Mouse (Mus musculus) NIH3T3 (cell line): ENCODE measurements around the gene Phf21a.

Experiments used
- DNase-seq: peaks from one replicate; pipeline ENCODE4 v3.0.0-alpha.2; 2012; ENCODE audit warnings: low read depth

Phf21a gene

DNA sequence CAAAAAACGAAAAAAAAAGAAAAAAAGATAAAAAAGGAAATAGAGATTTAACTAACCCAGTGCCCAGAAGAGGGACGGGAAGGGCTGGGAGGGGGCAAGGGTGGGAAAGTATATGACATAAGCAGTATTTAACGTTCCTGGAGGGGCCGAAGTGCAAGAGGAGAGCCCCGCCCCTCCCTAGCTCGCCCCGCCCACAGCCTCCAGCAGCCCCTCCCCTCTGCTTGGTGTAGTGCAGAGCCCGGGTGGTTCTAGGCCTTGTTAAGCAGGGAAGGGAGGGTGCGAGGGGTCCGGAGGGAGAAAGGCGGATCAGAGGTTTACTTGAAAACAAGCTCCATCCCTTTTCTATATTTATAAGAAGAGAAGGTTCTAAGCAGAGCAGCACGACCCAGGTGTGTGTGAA, 268.0 kb downstream of the Phf21a start:
- no peak for DNase-seq

DNA sequence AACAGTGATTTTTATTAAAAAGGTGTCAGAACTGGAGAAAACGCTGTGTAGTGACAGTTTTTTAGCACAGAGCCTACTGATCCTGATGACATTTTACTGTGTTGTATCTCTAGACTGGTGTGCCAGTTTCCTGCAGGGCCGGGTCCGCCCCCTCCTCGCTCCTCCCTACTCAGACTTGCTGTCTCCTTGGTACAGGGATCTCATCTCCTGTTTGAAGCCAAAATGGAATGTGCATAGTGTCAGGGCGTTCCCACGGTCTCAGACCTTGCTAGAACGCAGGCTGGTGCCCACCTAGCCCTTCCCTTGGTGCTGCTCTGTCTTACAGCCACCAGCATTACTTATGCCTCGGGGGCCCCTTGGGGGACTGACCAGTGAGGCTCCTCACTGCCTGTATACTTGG, 268.9 kb downstream of the Phf21a start:
- DNase-seq = no peak

DNA sequence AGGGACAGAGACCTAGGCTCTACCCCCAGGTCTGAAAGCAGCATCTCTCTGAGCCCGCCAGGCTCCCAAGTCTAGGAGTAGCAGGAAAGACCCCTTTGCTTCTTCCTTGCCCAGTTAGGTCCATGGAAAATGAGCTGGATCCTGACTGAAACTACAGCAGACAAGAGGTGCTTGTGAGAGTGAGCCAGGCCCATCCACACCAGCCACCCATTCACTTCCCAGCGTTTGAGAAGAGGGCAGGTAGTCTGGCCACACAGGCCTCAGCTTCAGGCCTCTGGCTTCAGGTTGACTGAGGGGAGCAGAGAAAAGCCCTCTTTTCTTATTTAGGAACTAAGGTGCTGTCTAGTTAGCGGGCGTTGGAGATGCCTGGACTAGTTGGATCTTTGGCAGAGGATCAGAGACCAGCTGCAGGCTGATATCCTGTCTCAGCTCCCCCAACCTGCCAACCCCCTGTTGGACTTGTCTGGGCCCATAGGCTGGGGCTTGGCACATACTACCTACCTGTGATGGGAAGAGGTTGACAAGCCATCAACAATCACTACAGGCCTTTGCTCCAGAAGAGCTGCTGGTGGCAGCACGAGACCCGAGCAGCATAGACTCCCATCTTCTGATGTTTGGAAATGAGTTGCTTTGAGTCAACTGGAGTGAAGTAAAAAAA, 269.8 kb downstream of the Phf21a start:
- no peak for DNase-seq

DNA sequence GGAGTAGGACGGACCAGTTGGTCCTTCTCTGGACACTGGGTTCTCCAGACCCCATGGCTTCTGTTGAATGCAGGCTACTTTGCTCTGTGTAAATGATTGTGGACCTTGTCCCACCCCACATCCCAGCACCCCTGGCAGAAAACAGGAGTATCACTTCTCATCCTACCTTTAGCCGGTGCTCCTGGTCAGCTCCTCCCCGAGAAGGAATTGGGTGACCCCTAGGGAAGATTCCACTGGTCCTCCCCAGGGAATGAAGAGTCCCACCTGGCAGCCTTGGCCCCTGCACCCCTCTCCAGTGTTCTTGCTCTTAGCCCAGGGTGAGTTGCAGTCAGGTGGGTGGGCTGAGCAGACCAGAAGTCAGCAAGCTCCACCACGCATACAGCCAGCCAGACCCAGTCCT, 271.2 kb downstream of the Phf21a start:
- DNase-seq = no peak

DNA sequence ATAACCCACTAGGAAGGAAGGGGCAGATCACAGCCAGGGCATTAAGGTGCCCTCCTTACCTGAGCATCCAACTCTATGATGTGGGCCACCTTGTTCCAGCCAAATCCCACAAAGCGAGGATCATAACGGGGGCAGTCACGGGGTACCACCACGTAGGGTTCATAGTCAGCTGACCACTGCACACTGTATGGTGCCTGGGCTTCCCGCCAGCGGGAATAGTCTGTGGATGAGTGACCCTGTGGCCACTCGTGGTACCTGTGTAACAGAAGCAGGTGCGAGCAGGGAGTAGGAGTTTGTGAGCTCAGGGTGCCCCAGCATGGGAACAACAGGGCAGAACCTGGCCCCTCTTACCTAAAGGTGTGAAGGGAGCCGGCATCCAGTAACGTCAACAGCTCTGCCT, 272.7 kb downstream of the Phf21a start:
- DNase-seq = no peak

DNA sequence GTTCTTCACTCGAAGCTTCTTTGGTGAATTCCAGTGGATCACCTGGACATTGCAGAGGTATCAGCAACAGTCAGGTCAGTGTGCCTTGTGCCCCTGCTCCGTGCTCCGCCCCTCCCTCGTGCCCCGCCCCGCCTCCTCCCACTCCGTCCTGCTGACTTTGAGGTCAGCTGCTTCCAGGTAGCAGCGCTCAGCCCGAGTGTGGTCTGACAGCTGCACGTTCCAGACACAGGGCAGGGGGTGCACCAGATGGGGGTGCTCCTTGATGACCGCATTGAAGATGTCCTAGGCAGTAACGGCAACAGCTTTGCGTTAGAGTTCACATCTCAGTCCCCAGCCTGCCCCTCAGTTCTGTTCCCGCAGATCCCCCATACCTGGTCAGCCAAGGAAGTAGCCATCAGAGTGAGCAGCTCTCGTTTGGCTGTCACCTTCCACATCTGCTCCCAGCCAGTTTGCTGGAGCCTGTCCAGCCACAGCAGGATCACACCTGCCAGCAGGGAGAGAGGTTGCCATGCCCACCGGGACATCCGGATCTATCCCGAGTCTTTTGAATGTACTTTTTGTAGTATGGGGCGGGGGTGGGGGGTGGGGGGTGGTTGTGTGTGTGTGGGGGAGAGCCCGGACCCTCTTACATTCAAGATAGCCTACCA, 274.6 kb downstream of the Phf21a start:
- no peak for DNase-seq

DNA sequence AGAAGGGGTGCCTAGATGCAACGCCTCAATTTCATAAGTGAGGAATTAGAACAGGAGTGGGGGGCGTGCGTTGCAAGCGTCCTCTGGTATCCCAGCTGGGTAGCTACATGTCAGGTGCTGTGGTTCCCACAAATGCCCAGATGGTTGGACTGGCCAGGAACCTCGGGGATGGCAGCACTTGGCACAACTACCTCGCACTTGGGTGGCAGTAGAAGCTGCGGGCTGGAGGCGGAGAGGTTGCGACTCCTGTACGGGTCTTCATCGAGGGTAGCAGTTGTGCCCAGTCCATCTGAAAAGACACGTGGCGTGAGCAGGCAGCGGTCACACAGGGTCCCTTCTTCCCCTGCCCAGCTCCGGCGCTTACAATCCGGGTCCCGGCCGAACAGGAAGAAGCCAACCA, 277.5 kb downstream of the Phf21a start:
- DNase-seq = no peak

DNA sequence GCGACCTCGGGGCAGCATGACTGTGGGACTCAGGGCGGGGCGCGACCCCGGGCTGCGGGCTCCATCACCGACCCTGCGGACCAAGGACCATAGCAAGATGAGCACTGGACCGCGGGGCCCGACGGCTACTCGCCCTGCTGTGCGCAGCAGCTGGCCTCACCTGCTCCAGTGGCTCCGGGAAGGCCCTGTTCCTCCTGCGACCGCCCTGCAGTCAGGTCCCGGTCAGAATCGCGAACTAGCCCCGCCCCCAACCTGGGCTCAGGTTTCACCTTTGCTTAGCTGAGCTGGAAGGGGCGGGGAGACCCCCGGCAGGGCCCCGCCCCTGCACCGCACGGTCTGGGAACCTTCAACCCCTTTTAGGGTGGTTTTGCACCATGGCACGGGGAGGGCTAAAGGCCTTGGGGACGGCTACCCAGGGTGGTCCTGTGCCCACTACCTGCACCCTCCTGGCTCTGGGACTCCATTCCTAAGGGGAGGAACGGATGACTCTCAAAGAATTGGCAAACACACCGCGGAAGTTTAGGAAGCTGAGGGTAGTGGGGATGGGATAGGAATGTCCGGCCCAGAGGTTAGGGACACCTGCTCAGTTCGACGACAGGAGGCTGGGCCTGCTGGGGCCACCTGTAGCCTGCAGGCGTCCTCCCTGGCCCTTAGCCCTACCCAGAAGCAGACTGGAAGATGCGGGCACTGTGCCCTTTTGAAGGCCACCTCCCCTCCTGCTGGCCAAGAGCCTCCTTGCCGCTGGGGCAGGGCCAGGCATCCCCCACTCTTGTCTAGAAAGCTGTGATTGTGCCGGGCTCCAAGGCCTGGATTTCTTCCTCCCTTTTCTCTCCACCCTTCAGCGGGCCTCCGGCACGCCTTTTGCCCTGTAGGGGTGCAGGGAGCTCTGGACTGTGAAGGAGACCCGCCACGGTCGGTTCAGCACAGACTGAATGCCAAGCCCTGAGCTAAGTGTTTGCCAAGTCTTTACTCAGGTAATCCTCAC, 278.2 kb downstream of the Phf21a start:
- no peak for DNase-seq

DNA sequence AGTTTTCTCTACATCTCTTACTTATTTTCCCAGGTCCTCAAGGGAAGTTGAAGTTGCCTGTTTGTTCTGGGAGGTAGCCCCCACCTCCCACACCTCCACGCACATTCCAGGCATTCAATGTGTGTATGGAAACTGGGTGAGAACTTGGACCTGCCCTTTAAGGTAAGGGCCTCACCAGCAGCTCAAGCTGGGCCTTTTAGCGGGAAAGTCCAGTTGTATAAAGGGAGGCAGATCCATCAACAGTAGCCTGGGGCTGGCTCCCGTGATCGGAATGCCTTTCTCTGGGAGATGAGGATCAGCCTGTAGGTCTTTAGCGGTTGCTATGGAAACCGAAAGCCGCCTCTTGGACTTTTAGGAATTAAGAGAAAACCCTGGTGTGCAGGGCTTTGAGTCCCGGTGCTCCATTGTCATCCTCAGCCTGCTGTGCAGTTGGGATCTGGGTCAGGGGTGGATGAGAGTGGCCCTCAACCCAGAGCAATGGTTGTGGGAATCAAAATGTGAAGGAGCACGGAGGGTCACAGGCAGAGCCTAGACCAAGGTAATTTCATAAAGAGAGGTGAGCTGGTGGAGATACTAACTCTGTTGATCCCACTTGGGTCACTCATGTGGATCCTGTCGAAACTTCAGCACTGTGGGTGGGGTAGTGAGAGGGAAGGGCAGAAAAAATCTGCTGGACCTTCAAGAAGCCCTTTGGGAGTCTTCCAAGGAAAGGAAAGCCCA, 279.2 kb downstream of the Phf21a start:
- DNase-seq = no peak

DNA sequence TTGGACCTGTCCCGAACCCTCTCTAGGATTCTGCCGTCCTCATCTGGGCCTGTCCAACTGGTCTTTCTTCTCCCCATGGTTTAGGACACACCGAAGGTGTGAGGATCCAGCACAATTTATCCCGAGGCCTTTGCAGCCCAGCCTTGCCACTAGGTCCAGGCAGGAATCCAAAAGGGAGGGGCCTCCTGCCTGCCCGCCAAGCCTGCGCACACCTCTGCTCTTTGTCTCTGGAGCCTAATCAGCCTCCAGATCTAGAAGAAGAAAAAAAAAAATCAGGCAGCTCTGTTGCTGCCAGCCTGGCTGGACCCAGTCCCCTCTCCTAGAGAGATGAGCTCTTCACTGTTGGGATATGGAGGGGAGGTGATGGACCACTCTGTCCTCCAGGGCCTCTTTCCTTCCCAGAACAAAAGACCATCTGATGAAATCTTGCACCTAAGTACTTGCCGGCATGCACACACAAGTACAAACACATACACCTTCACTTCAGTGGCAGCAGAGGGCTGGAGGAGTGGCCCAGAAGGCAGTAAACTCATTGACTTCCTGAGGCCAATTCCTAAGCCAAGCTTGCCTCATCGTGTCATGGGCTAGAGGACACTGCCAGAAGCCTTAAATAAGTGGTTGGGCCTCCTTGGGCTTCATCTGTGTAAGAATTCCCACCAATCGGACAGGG, 280.0 kb downstream of the Phf21a start:
- DNase-seq = no peak

DNA sequence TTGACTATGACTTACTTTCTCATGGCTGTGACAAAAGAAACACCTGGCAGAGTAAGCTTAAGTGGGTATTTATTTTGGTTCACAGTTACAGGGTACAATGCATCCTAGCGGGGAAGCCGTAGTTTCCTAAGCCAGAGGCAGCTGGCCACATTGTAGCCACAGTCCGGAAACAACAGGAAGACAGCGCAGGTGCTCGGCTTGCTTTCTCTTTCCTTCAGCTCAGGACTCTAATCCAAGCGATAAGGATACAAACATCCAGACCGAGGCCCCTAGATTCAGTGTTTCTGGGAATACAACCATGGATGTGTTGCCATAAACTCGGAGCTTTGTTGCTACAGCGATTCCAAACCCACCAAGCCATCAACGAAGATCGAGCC, 280.5 kb downstream of the Phf21a start:
- no peak for DNase-seq

DNA sequence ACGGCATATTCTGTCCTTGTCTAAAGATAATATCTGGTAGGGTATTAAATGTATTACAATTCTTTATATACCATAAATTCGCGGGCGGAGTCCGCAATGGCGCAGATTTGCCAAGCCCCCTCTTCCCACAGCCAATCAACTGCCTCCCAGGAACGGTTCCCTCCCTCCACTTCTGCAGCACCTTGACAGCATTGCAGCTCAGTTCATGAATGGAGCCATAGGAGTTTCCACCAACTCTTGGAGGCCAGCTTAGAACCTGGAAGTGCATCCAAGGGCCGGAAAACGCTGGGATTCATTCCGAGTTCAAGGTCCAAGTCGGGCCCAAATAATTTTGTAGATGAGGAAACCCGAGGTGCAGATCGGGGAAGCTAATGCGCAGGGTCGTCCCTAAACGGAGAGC, 281.6 kb downstream of the Phf21a start, which contains the start of the genes Pex16 and Large2:
TSS of gene Pex16 (plus strand) at position 163 of the 400 bp plus-strand sequence.
TSS of gene Large2 (minus strand) at position 356 of the 400 bp plus-strand sequence.
- peak; percentile 75 for DNase-seq

DNA sequence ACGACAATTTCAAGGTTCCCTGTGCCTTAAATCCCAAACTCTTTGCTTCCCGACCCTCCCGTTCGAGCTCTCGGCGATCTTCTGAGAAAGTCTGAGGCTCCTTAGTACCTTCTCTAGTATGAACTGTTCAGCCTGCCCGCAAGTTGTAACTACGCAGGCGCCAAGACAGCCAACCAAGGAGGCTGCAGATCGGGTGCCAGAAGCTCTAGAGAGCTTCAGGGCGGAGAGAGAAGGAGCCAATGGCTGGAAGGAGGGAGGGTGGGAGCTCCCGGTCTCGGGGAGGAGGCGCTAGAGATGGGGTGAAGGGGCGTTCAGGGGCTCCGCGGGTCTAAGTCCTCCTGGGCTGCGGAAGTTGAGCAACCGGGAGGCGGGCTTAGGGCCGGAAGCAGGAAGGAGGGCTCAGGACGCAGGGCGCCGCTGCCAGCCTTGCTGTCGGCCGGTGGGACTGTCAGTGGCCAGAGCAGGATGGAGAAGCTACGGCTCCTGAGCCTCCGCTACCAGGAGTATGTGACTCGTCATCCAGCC, 282.2 kb downstream of the Phf21a start:
- peak; percentile 98 for DNase-seq

DNA sequence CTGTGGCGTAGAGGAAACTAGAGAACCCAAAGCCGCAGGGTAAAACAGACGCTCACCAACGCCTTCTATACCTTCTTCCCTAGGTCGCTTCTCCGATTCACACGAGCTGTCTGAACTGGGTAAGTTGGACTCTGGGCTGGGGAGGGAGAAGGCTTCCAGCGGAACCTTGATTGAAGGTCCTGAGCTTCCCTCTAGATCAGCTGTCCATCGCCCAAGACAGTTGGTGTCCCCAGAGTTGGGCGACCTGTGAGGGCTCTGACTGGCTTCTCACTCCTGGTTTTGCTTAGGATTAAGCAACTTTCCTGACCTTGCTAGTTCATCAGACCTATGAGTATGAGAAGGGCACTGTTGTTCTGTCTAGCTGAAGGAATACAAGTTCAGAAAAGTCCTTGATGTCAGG, 282.9 kb downstream of the Phf21a start:
- peak; percentile 6 for DNase-seq

DNA sequence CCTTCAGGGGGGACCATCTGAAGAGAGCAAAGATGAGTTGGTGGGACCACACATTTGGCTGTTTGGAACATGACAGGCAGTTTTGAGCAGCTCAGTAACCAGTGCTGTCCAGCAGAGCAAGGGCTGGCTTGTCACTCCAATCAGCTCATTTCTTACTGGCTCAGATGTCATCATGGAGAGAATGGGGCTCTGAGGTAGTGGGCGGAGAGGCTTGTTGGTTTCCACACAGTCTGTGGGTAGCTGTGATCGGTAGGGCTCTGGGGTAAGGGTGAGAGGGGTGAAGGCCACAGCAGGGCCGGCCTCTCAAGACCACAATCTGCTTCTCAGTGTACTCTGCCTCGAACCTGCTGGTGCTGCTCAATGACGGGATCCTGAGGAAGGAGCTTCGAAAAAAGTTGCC, 283.4 kb downstream of the Phf21a start:
- DNase-seq = peak; percentile 22

DNA sequence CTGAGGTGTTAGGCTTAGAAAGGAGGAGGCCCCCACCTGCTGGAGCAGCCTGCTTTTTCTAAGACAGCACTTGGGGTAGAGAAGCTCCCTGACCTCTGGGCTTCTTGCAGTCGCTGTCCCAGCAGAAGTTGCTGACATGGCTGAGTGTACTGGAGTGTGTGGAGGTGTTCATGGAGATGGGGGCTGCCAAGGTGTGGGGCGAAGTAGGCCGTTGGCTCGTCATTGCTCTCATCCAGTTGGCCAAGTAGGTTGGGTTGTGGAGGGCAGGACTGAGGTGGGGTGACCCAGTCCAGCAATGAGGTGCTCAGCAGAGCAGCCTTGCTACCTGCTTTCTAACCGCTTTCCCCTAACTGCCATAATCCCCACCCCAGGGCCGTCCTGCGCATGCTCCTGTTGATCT, 284.4 kb downstream of the Phf21a start:
- no peak for DNase-seq

DNA sequence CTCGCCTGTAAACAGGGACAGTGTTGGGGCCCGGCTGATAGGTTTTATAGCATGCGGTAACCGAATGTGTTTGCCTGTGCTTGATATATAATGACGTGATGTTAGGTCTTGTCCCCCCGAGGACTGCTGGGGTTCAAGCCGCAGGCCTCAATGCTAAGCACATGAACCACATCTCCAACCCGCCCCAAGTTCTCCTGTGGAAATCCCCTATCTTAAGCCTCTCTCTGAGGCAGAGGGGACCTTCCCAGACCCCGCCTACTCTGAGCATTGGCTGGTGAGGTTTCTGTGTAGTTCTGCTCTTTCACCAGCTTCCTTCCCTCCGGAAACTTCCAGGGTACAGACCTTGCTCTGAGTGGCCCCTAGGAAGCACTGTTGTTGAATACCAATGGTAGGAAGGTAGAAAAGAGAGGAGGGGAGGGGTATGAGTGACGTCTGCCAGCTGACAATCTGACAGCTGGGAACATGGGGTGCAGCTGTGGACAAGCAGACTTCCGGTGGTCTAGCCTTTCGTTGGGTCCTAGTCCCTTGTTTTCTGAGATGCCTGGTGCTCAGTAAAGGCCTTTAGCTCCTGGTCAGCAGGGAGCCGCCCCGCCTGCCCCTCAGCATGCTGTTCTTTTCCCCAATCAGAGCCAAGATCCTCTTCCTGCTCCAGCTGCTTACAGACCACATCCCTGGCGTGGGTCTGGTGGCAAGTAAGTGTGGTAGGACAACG, 287.0 kb downstream of the Phf21a start:
- no peak for DNase-seq

DNA sequence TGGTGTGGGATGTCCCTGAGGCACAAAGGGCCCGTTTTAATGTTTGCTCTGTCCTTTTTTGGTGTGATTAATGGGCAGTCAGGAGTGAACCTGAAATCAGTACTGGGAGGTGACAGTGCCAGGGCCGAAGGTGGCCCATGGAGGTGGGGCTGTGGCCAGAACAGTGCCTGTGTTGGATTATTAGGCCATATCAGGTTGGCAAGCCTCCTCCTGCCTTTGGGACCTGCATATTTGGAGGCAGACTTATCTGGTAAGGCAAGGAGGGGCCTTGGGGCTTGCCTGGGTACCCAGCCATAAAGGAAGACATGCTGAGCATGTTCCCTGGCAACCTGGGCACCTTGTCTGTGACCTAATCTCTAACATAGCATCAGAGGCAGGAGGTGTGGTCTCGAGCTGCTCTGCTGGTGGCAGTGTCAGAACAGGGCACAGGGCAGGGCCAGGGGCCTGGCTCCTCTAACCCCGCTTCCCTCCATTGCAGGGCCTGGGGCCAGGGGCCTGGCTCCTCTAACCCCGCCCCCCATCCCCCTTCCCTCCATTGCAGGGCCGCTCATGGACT, 287.7 kb downstream of the Phf21a start:
- no peak for DNase-seq

DNA sequence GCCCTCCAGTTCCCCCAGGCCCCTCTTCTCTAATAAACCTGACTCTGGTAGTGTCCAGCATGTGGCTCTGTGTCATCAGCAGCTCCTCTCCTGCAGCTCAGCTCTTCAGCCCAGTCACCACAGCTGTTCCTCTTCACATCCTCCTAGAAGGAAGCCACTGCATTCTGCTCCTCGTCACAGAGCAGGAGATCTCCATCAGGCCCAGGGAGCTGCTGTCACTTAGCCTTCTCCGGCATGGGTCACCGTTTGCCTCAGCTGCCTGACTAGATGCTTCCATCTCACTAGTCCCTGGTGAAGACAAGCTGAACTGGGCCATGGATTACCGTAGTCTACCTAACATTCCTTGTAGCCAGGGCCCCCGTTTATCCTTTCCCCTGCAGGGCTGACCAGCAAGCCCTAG, 288.2 kb downstream of the Phf21a start:
- DNase-seq = no peak

DNA sequence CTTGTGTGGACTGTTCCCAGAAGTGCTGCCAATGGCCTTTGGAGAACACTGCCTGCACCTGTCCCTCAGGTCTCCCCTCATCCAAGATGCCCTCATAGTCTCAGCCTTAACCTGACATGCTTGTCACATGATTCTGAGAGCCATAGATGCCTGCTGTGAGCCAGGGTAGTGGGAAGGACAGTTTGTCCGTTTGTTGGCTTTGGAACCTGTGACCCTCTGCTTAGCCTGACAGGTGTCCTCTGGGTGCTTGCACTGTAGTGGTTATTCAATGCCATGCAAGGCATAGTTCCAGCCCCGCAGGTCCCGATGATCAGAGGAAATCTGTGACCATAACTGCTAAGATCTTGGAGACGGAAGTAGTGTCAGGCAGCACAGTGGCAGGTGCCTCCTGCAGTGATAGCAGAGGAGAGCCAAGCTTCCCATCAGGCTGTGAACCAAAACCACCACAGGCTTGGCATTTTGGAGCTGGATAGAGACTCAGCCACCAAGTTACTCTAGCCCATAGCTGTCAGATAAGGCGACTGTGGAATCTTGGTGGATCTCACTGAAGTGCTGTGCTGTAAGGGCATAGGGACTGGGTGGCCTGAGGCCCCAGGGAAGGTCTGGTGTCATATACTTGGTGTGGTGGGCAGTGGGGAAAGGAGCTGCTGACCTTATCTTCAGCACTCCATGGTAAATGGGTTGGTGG, 289.1 kb downstream of the Phf21a start, which contains the start of gene 1700029I15Rik:
TSS of gene 1700029I15Rik (plus strand) at position 638 of the 688 bp plus-strand sequence.
- DNase-seq = no peak
